Mouse (Mus musculus) urinary bladder, adult 18-20 months (tissue): Measurements from ENCODE around the gene Ppp6r3.

Source experiments
- DNase-seq, 2 experiments: peaks; one replicate each; pipeline ENCODE4 v3.0.0; 2022; ENCODE audit warnings: low spot score in 2 of 2, mixed read lengths in 2 of 2

Gene Ppp6r3

DNA sequence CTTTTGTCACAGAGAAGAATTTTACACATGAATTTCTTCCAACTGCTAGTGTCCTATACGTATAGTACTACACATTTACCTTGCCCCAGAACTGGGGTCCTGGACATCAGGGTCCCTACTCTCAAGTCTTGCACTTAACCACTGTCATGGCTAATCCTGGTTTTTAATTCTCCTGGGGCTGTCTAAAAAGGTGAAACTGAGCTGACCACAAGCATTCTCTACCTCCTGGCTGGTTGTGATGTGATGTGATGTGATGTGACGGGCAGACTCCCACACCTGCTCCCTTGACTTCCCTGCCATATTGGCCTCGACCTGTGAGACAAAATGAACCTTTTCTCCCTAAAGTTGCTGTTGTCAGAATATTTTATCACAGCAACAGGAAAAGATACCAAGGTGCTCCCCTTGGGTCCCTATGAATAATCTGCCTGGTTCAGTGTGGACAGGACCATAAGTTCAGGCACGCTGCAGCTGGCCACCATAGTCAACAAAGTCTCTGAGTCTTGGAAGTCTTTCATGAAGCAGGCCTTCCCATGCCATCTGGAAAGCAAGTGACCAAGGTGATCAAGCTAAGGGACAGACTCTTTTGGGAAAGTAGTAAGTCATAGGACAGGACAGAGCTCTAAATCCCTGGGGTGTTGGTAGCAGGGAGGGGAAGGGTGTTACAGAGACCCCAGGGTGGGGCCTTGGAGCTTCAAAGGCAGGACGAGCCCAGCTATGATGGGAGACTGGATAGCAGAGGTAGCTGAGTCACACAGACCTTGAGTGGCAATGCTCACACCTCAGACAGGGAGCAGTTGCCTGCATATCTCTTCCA lies 1.1 kb upstream of the Ppp6r3 start:
- DNase-seq, result no peak

- DNase-seq, result no peak
Measured at GRCm38 (mm10) chr19:3575276-3575631, 295 bp downstream of the Ppp6r3 start.

GRCm38 (mm10) chr19:3574593-3575094 lies 905 bp downstream of the Ppp6r3 start:
- DNase-seq, result no peak

- no peak for DNase-seq
Measured at GRCm38 (mm10) chr19:3564309-3564708, 11.2 kb downstream of the Ppp6r3 start.

- no peak for DNase-seq
Measured at GRCm38 (mm10) chr19:3562752-3563151, 12.8 kb downstream of the Ppp6r3 start.

DNA sequence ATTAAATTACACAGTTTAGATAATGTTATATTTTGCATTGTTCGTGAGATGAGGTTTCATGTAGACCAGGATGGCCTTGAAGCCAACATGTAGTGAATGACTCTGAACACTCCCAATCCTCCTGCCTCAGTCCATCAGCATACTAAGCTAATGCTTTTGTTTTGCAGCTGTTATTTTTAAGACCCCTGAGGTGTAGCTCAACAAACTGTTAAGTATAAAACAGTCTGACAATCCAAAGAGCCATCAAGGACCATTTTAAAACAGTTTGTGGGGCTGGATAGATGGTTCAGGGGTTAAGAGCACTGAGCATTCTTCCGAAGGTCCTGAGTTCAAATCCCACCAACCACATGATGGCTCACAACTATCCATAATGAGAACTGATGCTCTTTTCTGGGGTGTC lies 13.3 kb downstream of the Ppp6r3 start:
- DNase-seq, result no peak

GRCm38 (mm10) chr19:3556169-3556827 lies 19.3 kb downstream of the Ppp6r3 start:
- DNase-seq, result no peak

DNA sequence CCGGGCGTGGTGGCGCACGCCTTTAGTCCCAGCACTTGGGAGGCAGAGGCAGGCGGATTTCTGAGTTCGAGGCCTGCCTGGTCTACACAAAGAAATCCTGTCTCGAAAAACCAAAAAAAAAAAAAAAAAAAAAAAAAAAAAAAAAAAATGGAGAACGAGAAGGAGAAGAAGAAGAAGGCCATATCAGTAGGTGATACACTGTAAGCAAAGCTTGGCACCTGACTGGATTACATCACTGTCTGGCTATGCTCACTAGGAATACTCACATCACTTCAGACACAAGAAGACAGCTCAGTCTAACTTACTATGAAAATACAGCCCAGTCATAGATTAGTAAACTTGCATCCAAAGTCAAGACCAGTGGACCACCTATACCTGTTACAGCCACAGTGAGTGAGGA lies 20.8 kb downstream of the Ppp6r3 start:
- no peak for DNase-seq

- DNase-seq, result no peak
Measured at GRCm38 (mm10) chr19:3551573-3552159, 23.9 kb downstream of the Ppp6r3 start.

- no peak for DNase-seq
Measured at GRCm38 (mm10) chr19:3550101-3550500, 25.4 kb downstream of the Ppp6r3 start.

DNA sequence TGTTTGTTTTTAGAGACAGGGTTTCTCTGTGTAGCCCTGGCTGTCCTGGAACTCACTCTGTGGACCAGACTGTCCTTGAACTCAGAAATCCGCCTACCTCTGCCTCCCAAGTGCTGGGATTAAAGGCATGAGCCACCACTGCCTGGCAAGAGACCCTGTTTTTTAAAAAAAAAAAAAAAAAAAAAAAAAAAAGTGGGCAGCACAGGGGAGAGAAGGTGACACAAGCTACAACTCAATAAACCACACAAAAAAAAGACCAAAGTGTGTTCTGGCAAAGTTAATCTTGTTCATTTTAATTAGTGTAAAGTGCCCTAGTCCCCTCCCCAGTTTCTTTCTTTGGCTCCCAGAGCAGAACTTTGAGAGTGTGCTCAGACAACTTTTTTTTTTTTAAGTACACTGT lies 26.3 kb downstream of the Ppp6r3 start:
- no peak for DNase-seq

DNA sequence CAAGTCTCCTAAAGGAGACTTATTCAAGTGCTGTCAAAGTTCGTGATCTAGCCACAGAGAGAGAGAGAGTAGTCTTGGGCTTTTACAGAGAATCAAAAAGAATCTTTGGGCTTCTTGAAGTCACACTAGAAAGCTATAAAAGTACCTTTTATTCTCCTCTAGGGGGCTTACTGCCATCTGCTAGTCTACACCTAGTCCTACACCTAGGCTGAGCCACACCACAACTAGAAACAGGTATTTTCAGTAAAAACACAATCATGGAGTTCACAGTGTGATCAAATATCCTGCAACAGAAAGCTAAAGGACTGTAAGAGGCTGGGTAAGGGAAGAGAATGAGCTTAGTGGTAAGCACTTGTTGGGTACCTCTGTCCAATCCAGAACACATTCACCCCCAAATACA lies 27.2 kb downstream of the Ppp6r3 start:
- DNase-seq, result no peak

GRCm38 (mm10) chr19:3544995-3545394 lies 30.6 kb downstream of the Ppp6r3 start:
- no peak for DNase-seq

DNA sequence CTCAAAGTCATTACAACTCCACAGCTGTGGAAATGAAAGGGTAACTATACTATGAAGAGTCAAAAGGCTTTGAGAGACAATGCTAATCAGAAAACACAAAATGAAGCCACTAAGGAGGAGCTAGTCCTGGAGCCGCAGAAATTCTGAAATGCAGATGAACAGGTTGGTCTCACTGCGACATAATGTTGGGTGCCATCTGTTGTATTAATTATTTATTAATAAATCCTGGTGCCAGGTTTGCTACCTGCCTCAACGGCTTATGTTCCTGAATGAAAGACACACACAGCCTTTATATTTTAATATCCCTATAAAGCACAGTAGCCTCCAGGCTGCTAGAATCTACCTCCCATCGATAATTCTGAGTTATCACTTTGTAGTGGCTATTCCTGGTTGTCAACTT lies 33.0 kb downstream of the Ppp6r3 start:
- no peak for DNase-seq

DNA sequence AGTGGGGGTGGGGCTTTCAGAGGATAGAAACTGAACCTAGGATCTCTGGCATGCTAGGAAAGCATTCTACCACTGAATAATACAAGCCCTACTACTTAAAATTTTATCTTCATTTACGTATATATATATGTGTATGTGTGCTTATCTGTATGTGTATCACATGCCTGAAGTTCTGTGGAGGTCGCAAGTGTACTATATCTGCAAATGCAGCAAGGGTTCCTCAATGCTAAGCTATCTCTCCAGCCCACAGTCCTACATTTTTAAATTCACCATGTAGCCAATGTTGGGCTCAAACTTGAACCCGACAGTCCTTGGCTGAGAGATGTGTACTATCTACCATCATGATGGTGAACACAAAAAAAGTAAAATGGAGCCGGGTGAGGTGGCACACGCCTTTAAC lies 34.6 kb downstream of the Ppp6r3 start:
- no peak for DNase-seq

DNA sequence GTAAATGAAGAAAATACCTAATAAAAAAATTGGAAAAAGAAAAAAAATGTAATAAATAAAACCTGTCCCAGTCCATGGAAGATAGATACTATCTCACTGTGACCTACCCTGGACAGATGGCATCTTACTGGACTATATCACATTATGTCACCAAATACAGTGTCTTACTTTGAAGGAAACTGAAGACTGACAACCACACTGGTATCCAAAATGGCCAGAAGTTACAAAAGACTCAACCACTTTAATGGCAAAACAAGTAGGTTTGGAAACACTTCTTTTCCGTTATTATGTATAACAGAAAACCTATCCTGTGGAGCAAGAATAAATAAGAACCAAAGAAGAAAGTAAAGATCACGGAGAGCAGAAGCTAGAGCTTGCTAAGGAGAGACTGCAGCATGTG lies 35.3 kb downstream of the Ppp6r3 start:
- no peak for DNase-seq

DNA sequence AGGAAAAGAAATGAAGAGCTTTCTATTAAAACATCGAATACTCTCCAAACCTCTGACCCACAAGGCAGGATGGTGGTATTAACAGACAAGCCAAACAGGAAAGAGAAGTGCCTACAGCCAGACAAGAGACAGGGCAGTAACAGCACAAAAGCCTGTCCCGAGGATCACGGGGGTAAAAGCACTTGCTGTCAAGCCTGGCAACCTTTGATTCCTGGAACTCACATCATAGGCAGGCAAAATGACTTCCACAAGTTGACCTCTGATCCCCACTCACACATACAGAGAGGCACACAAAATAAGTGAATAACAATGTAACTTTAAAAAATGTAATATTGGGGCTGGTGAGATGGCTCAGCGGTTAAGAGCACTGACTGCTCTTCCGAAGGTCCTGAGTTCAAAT lies 36.1 kb downstream of the Ppp6r3 start:
- DNase-seq, result no peak

- no peak for DNase-seq
Measured at GRCm38 (mm10) chr19:3537658-3538057, 37.9 kb downstream of the Ppp6r3 start.

- no peak for DNase-seq
Measured at GRCm38 (mm10) chr19:3534945-3535344, 40.6 kb downstream of the Ppp6r3 start.

- DNase-seq, result peak; percentile 11 to 22
Measured at GRCm38 (mm10) chr19:3533266-3533966, 42.1 kb downstream of the Ppp6r3 start.

DNA sequence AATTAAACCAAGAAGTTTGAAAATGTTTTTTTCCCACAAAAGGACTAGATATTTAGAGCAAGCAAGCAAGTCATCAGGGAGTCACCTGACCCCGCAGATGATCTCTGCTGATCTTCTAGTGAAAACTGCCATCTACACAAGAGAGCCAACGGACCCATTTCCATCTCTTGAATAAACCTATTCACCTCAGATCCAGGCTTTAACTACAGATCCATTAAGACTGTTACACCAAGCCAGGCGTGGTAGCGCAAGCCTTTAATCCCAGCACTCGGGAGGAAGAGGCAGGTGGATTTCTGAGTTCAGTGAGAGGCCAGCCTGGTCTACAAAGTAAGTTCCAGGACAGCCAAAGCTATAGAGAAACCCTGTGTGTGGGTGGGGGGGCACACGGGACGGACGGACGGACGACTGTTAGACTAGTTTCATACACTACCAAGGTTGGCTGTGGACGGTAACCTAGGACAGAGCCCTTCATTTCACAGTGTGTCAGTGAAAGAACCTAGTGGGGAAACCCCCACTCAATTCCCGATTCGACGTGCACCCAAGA lies 42.8 kb downstream of the Ppp6r3 start:
- no peak for DNase-seq

DNA sequence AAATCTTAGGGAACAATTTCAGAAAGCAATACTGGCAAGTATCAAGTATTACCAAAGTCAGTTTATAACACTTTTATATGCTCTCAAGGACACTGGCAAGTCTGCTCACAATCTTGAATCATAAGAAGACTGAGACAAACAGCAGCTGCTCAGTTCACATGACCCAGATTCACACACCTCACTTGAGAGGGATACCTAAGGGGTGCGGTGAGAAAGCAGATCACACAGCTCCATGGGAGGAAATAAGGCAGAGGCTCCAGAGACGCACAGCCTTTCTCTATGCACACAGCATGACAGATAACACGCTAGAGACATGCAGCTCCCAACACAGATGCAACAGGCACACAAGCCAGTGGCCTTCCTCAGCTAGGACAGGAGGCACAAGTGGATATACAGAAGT lies 45.8 kb downstream of the Ppp6r3 start:
- DNase-seq, result no peak
